Mouse (Mus musculus) neutrophil, adult 5-6 weeks (primary cell): ENCODE results near the gene Afg1l. TPM values are rescaled to one million over a fixed set of nuclear protein-coding genes. Genes with fewer than 3 reads are reported as not detected.

Source experiments
- ATAC-seq: fragments of 151-379, 151-347 bp; 2 replicates; pipeline ENCODE4 v1.8.0; 2017; ENCODE audit warnings: mild to moderate bottlenecking, moderate TSS enrichment; ENCODE audit not compliant: insufficient number of reproducible peaks, poor library complexity, low FRiP score, severe bottlenecking; ENCODE audit errors: extremely low read depth
- total RNA-seq: library from RNA; stranded (forward); fragments of 200-1000 nt; gene quantifications from 2 replicates; pipeline ENCODE4 v1.2.3, GENCODE M21; 2017

Gene Afg1l
- total RNA-seq, 1 experiment from 2014 or later: 7.1 TPM

- no peak for ATAC-seq
Measured at GRCm38 (mm10) chr10:42275401-42275870, 202.9 kb downstream of the Afg1l start.

GRCm38 (mm10) chr10:42274712-42275400, 203.5 kb downstream of the Afg1l start:
- ATAC-seq: no peak

DNA sequence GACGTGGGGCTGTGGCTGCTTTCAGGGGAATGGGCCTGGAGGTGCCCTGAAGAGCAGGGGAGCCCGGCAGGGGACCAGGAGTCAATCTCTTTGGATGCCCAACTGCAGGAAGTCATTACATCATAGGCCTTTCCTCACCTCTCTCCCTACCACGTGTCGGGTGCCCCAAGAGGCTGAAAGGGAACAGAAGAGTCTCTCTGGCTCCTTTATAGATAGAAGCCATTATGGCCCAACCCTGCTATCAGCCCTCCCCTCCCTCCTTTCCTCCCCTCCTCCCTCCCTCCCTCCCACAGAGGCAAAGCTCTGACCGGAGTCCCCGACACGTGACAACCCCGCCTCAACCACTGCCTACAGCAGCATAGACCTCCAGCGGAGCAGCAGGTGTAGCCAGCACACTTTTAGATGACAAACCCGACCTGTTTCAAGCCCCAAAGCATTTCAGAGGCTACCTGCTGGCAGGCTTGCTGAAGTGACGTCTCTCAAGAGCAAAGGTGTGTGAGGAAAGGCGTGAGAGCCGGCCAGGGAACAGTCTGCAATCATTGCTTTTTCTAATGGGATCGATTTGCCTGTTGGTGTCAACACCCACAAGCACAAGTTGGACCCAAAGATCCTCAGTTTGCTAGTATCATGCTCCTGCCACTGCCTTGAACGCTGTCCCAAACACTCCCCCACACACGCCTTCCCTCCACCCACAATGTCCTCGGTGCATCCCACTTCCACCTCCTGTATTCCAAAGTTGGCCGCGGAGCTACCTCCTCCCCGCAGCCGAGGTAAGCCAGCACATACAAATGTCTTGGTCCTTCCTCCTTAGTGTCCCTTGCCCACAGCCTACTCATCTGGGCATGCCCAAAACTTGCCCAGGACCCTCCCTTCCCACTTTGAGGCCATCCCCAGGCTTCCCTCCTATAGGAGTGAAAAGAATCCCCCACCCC, 204.3 kb downstream of the Afg1l start:
- peak; percentile 2; the same call in 1 of the 2 replicates for ATAC-seq

DNA sequence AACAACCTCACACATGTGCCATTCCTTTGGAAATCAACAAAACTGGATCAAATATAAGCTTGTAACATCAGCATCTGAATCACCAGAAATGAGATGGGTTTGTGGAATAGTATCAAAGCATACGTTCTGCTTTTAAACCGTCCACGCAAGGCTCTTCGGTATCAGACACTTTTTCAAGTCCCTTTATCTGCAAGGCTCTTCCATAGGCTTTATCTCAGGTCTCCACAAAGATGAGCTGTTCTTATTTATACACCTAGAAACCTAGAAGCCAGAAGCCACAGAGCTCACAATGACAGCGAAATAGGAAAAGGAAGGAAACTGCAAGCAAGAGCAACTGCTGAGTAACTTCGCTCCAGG, 205.0 kb downstream of the Afg1l start:
- ATAC-seq: no peak

DNA sequence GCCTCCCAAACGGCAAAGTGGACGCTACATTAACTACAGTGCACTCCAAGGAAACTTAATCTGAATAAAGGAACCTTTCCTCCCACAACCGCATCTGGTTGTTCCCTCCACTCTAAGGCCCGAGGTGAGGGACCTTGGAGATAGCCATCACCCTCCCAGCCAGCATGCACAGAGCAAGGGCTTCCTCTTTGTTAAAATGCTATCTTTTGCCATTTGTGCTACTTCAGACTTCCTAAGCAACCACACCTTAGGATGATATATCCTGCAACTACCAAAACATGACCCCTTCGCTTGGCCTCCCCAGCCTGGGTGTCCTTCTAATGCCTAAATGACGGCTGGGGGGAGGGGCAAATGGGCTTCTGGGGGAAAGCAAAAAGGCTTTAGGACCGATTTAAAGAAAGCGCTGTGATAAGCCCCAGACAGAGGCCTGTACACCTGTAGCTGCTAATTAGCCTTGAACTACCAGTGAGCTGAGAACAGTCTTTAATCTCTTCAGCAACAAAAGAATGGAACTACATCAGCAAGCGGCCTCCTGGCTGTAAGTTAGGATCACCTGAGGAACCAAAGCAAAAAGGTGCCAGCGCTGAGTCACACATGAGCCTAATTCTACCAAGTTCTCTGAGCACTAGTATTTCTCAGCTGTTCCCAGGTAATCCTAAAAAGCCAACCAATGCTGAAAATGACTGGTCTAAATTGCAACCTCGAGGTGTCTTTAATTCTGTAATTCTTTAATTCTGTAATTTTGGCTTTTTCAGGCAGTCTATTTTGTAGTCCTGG, 206.7 kb downstream of the Afg1l start:
- ATAC-seq: no peak

DNA sequence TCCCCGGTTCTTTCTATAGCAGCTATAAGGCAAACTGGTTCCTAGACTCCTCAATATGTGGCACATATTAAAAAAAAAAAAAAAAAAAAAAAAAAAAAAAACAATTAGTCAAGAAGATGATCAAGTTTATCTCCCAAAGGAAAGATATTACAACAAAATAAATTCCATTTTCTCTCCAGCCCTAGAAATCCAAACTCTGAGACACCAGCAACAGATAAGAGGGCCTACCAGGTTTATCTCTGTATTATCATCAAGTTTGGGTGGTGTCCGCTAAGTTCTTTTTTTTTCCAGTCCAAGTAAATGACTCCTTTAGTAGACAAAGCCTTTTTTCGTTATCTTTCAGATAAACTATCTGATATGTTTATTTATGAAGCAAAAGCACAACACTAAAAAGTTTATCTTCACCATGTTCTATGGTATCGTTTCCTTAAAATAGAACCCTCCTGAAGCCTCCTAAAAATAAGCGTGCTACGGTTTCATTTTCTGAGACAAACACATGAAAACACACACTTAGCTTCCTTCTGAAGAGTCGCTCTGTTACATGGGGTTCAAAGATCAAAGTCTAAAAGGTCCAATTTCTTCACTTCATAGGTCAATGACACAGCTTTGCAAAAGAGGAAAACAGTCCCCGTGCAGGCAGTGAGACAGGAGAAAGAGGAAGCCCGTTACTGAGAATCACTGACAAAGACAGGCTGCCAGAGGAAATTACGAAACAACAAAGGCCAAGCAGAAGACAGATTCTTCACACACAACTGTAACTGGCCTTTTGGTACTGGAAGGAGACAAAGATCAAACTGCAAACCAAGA, 207.9 kb downstream of the Afg1l start:
- ATAC-seq: peak; percentile 57

DNA sequence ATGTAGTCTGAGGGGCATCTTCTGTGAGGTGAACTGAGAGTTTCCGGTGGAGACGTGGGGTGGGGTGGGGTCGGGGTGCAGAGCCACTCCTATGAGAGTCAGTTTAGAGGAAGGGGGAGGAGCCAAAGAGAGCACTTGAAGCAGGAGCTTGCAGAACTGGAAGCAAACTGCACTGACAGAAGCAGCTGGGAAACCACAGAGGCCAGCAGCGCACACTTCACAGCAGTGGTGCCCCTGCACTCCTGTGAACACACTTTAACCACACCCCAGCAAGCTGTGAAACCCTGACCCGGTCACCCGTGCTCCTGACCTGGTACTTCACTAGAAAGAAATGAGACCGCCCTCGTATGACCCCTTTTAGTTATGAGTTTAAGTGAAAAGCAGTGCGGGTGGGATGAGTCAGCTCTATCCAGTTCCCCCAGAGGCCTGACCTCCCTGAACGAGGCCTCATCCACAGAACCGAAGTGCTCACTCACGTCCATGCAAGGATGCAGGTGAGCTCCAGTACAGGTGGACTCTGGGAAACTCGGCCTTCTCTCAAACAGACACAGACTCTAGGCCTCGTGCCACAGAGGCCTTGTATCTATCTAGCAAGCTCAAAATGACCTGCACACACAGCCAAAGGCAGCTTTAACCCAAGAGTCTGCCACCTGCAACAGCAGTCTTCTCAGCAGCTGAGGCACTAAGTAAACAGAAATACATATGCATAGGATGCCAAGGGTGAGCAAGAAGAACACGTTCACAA, 208.9 kb downstream of the Afg1l start:
- peak; percentile 64 for ATAC-seq

GRCm38 (mm10) chr10:42267811-42268545, 210.4 kb downstream of the Afg1l start:
- ATAC-seq: no peak

DNA sequence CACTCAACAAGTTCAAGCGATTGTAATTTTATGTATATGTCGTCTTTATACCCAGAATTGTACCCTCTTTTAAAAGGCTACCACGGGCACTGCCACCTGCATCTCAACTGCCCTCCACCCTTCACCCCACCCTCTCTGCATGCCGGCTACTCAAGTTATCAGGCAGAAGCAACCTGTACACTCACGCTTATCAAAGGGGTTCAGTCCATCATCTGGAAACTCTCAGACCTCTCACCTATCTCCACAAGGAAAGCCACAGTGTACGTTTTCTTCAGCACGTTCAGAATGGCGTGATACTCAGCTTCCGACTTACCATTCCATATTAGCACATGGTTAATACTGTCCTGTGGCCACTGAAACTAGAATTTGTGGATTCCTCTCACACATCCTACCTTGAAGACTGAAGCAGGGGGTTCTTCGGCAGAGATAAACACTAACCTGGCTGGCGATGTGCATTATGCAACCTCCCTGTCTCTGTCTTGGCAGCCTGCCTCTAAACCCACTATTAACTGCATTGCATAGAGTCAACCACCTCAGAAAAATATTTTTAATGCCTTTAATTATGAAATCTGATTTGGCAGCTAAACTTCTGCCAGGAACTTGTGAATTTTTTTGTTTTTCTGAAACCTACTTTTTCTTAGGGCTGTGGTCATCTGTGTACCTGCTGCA, 213.2 kb downstream of the Afg1l start:
- no peak for ATAC-seq

DNA sequence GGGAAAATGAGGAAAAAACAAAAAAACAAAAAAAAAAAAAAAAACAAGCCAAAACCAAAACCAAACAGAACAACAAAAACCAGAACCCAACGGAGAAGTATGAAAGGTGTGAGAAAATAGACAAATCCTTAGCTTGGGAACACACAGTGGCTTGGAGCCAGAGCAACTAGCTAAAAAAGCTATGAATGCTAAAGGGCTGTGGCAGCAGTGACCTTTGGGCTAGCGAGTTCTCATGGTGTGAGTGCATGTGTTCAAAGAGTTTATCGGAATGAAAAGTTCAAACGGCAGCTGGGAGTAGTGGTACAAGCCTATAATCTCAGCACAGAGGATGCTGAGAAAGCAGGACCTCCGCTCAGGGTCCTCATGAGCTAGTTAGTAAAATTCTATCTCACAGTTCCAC, 214.2 kb downstream of the Afg1l start:
- no peak for ATAC-seq

GRCm38 (mm10) chr10:42263701-42264100, 214.7 kb downstream of the Afg1l start:
- no peak for ATAC-seq

Other genes starting within 250 kb of the Afg1l start
- 77.1 and 80.1 TPM in 2 replicates for gene Foxo3, start 201.8 kb downstream of the Afg1l start, total RNA-seq
- 62.6 and 71.9 TPM in 2 replicates for gene Snx3, start 23.5 kb upstream of the Afg1l start, total RNA-seq
- not detected in 2 replicates for gene Nr2e1, start 105.1 kb upstream of the Afg1l start, total RNA-seq
- gene Ostm1, start 105.3 kb upstream of the Afg1l start, total RNA-seq: 47.6 and 50.1 TPM in 2 replicates